Mouse (Mus musculus): ENCODE measurements around the gene Ndufs4.
"Not testable (repeated sequence)": the region's sequence is repeated elsewhere in the genome, so short reads cannot be mapped to it uniquely, and the experiment has no call there.

Gene Ndufs4

GRCm38 (mm10) chr13:114343001-114343400 is 45.1 kb downstream of the Ndufs4 start:
- DNase-seq (ENCODE audit: inconsistent age in 2 of 2, low spot score in 1 of 2): peak; percentile 18 to 55

GRCm38 (mm10) chr13:114319835-114320389 is 68.1 kb downstream of the Ndufs4 start:
- no peak for DNase-seq (ENCODE audit: inconsistent age in 2 of 2, low spot score in 1 of 2)

- DNase-seq (ENCODE audit: inconsistent age in 2 of 2, low spot score in 1 of 2): no peak
Measured at GRCm38 (mm10) chr13:114319136-114319535, 68.9 kb downstream of the Ndufs4 start.

- DNase-seq (ENCODE audit: inconsistent age in 2 of 2, low spot score in 1 of 2): no peak
Measured at GRCm38 (mm10) chr13:114315374-114315773, 72.7 kb downstream of the Ndufs4 start.

- no peak for DNase-seq (ENCODE audit: inconsistent age in 2 of 2, low spot score in 1 of 2)
Measured at GRCm38 (mm10) chr13:114314953-114315352, 73.1 kb downstream of the Ndufs4 start.

GRCm38 (mm10) chr13:114310591-114310990 is 77.5 kb downstream of the Ndufs4 start:
- no peak for DNase-seq (ENCODE audit: inconsistent age in 2 of 2, low spot score in 1 of 2)

- DNase-seq (ENCODE audit: inconsistent age in 2 of 2, low spot score in 1 of 2): no peak
Measured at GRCm38 (mm10) chr13:114304684-114305083, 83.4 kb downstream of the Ndufs4 start.

- DNase-seq (ENCODE audit: inconsistent age in 2 of 2, low spot score in 1 of 2): no peak
Measured at GRCm38 (mm10) chr13:114303466-114304175, 84.4 kb downstream of the Ndufs4 start.

- DNase-seq (ENCODE audit: inconsistent age in 2 of 2, low spot score in 1 of 2): no peak
Measured at GRCm38 (mm10) chr13:114297761-114298160, 90.3 kb downstream of the Ndufs4 start.

GRCm38 (mm10) chr13:114296556-114296955 is 91.5 kb downstream of the Ndufs4 start:
- no peak for DNase-seq (ENCODE audit: inconsistent age in 2 of 2, low spot score in 1 of 2)

GRCm38 (mm10) chr13:114289411-114289810 is 98.6 kb downstream of the Ndufs4 start:
- no peak for DNase-seq (ENCODE audit: inconsistent age in 2 of 2, low spot score in 1 of 2)

GRCm38 (mm10) chr13:114288511-114288910 is 99.5 kb downstream of the Ndufs4 start:
- no peak for DNase-seq (ENCODE audit: inconsistent age in 2 of 2, low spot score in 1 of 2)

- DNase-seq (ENCODE audit: inconsistent age in 2 of 2, low spot score in 1 of 2): not testable (repeated sequence)
Measured at GRCm38 (mm10) chr13:114278690-114279089, 109.4 kb downstream of the Ndufs4 start.

- no peak for DNase-seq (ENCODE audit: inconsistent age in 2 of 2, low spot score in 1 of 2)
Measured at GRCm38 (mm10) chr13:114277277-114277676, 110.8 kb downstream of the Ndufs4 start.

GRCm38 (mm10) chr13:114271410-114272105 is 116.5 kb downstream of the Ndufs4 start:
- DNase-seq (ENCODE audit: inconsistent age in 2 of 2, low spot score in 1 of 2): peak in 1 of 2 experiments; percentile 64

- no peak for DNase-seq (ENCODE audit: inconsistent age in 2 of 2, low spot score in 1 of 2)
Measured at GRCm38 (mm10) chr13:114267741-114268140, 120.3 kb downstream of the Ndufs4 start.

GRCm38 (mm10) chr13:114260486-114261205 is 127.4 kb downstream of the Ndufs4 start:
- peak; percentile 21 to 74 for DNase-seq (ENCODE audit: inconsistent age in 2 of 2, low spot score in 1 of 2)

GRCm38 (mm10) chr13:114254697-114255096 is 133.4 kb downstream of the Ndufs4 start:
- DNase-seq (ENCODE audit: inconsistent age in 2 of 2, low spot score in 1 of 2): peak; percentile 77 to 86
